Mouse (Mus musculus) layer of hippocampus, postnatal 36 days (tissue): Measurements from ENCODE around the gene Mapk1ip1. TPM values are rescaled to one million over a fixed set of nuclear protein-coding genes. Genes with fewer than 3 reads are reported as not detected.
A peak's percentile ranks its signal among the peaks of the same experiment; 100 is the strongest.

Experiments
- DNase-seq, 2 experiments: peaks; one replicate each; pipeline ENCODE4 v3.0.0; 2022
- total RNA-seq, 2 experiments: library from RNA; stranded (reverse); gene quantifications; 2 replicates each; pipeline ENCODE4 v1.2.3; 2021

The Mapk1ip1 gene
- total RNA-seq, 2 experiments from 2014 or later = 45.5 to 51.6 TPM

- DNase-seq = no peak
These were observed 11.0 kb downstream of the Mapk1ip1 start for GRCm38 (mm10) chr7:138835028-138835427.

DNA sequence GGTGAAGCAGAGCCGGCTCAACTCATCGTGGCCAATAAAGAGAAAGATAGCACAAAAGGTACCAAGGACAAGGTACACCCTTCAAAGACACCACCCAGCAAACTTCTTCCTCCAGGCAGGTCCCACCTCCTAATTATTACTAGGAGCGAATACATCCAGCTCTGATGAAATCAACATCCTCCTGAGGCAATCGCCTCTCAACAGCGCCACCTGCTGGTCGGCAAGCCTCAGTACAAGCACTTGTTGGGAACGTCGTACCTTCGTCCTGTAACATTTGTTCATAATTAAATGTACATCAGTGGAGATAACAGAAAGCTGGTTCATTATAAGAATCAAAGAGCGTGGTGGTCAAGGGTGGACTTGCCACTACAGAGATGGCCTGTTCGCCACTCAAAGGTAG lies 18.3 kb downstream of the Mapk1ip1 start:
- DNase-seq = peak in 1 of 2 experiments; percentile 55

GRCm38 (mm10) chr7:138824995-138825756 lies 20.9 kb downstream of the Mapk1ip1 start:
- no peak for DNase-seq

GRCm38 (mm10) chr7:138824423-138824822 lies 21.6 kb downstream of the Mapk1ip1 start:
- no peak for DNase-seq

DNA sequence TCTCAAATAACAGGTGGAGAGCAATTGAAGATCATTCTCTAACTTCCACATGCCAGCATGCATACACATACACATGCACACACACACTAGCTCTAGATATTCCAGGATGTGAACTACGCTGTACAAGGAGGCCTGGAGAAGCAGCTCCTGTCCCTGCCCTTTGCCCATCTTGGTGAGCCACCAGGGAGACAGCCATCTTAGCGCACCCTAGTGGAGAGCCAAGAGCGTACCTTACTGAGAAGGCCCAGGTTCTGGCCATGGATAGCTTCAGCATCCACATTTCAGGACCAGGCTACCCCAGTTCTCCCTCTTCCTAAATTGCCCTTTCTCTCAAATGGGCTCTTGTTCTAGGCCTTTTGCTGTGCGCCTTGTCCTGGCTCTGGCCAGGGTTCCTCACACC lies 27.8 kb downstream of the Mapk1ip1 start:
- DNase-seq = no peak

- DNase-seq = no peak
These were observed 32.7 kb downstream of the Mapk1ip1 start for GRCm38 (mm10) chr7:138813213-138813875.

DNA sequence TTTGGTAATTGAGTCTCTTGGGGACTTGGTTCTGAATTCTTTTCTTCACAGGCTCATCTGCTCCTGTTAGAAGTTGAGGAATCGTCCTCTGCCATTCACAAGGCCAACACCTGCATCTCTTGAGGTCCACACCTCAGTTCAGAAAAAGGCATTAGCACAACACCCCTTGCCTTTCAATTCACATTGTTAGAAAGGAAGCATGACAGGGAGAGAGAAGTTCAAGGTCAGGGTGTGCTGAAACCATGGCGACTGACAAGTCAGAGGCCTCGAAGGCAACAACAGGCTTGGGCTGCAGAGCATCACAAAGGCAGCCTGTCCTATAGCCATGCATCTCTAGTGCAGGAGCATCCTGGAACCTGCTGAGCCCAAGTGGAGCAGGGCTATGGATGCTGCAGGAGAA lies 38.9 kb downstream of the Mapk1ip1 start:
- no peak for DNase-seq

- no peak for DNase-seq
These were observed 42.7 kb downstream of the Mapk1ip1 start for GRCm38 (mm10) chr7:138803386-138803785.

DNA sequence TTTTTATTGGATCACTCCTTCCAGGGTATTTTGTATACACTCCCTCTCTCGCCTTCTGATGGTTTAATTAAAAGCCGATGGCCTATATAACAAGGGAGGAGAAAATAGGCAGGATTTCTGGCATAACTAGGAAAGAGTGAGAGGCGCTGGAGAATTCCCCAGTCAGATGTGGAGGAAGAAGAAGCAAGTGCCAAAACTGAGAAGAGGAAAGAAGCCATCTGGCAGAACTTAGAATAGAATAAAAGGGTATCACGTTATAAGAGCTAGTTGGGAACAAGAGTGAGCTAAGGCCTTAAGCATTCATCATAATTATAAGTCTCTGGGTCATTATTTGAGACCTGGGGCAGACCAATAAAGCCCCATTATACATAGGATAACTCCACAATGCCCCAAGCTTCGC lies 58.0 kb downstream of the Mapk1ip1 start:
- peak in 1 of 2 experiments; percentile 3 for DNase-seq

Other genes with a start within 250 kb of the Mapk1ip1 start
- 10 to 100 TPM; 62.9 to 64.2 TPM for gene Ppp2r2d, start 194 bp downstream of the Mapk1ip1 start, total RNA-seq
- 100 to 1,000 TPM; 116 TPM for gene Bnip3, start 63.2 kb upstream of the Mapk1ip1 start, total RNA-seq
- gene Jakmip3, start 94.5 kb upstream of the Mapk1ip1 start, total RNA-seq = 10 to 100 TPM; 49.3 to 54.3 TPM
- gene Dpysl4, start 239.7 kb upstream of the Mapk1ip1 start, total RNA-seq = 10 to 100 TPM; 48.3 to 58.7 TPM